Mouse (Mus musculus) gastrocnemius, postnatal 10 days (tissue): ENCODE measurements at regions not wholly inside any gene's neighbourhood (a gene's known extent, or its start where the extent isn't known, plus 50 kb on each side); places are given as distances from the start of the nearest gene placed in this dataset.

Experiments
- DNase-seq: peaks from one replicate; pipeline ENCODE4 v3.0.0; 2021; ENCODE audit warnings: mixed read lengths

DNA sequence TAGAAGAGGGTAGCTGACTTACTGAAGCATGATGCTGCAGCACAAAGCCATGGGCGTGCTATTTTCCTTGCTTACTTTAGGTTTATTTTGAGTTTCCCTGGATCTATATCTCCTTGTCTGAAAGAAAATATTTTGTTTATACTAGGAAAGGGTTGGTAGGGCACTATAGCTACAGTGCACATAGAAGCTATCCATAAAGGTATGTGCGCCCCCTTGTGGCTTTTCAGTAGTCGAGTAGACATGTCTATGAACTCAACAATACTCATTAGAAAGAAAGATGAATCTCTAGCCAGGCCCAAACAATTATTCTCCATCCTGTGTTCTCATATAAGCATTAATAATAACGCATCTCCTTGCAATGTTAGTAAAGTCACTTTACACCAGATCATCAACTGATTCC, 114.3 kb downstream of the Rab38 start:
- peak; percentile 73 for DNase-seq

GRCm38 (mm10) chr7:88544976-88545654, 115.0 kb downstream of the Rab38 start:
- DNase-seq = no peak

DNA sequence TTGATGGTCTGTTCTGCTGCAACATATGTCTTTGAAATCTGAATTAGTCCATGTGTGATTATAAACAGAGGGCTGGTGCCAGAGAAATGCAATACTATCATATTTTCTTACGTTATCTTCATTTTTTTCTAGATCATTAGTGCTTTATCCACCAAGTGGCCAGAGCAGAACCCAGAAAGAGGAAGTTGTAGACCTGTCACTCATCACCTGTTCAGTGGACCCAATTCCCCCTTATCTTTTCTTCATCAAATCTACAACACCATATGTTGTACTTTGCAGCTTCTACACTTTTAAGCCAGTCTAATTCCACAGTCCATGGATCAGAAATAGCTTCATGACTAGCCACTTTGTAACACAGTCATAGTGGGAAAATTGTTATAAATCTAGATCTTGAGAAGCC, 145.0 kb downstream of the Rab38 start:
- DNase-seq = no peak

DNA sequence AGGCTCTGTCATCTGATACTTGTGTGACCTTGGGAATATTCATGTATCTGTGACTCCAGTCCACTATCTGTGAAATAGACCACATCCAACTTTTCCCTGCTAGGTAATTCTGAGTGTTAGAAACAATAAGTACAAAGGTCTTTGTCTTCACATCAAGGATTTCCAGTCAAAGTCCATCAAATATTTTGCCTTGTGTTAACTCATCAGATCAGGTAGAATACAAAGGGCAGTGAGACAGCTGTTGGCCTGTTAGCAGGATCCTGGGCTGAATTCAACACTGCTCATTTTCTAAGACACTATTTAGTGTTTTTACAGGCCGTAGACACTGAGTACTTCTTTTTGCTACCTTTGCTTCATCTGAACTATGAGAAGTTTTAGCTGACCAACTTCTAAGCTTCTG, 170.7 kb downstream of the Rab38 start:
- no peak for DNase-seq
